Mouse (Mus musculus) neutrophil, adult 65 days (primary cell): ENCODE measurements around the gene Gm16223. TPM values are rescaled to one million over a fixed set of nuclear protein-coding genes. Genes with fewer than 3 reads are reported as not detected.

Experiments
- total RNA-seq: library from RNA; stranded (reverse); gene quantifications from 2 replicates; pipeline ENCODE4 v1.2.4, GENCODE M21; 2023

Gm16223 gene
- not detected in 2 replicates for total RNA-seq

DNA sequence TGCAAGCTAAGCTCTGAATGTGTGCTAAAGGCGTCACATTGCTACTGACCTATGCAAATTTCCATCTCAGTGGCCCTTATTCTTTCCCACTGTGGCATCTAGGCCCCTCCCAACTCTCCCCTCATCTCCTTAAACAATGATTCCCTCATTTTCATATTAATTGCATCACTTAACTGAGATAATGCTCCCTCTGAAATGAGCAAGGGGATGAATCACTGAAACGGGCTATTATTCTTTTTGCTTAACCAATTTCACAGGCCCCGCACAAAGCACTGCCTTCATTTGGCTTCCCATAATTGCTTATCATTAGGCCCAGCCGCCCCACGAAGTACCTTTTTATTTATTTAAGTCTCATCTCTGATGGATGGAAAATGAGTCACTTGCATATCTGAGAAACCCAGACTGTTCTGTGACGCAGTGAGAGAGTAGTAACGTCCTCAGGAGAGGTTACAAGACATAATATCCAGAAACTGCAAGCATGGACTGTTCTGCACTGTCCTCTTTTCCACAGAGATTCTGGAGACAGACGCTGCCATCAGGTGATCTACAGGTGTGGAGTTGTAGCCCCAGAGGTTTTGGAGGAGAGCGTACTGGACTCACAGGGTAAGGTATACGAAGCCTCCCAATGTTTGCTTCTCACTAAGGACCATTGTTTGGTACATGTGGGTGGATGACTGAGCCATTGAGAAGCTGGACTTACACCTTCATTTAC lies at the start of gene Gm16223:
Gm16223 (plus strand) TSS at position 485 of the 712 bp plus-strand sequence.

Other genes with a start within 250 kb of the Gm16223 start
- 19.5 and 24.5 TPM in 2 replicates for gene Bod1l, start 223.6 kb upstream of the Gm16223 start, total RNA-seq